Mouse (Mus musculus): ENCODE measurements around the gene Slit1. TPM values are rescaled to one million over a fixed set of nuclear protein-coding genes. Genes with fewer than 3 reads are reported as not detected.

The Slit1 gene
- polyA plus RNA-seq, 1 experiment from 2014 or later, result 0.29 TPM

Small RNA genes lying within 50 kb of the gene (microRNA-seq; reads per million reads assigned to microRNA genes)
- gene Mir8091 (ENCODE audit: borderline number of aligned reads), result not detected

Other genes starting within 250 kb of the Slit1 start
- 2.0 and 2.1 TPM in 2 replicates for gene Gm340, start 161.3 kb downstream of the Slit1 start, polyA plus RNA-seq (2015; fragmentation: Nextera tagmentation; extraction: Ambion mirVana)
- gene Arhgap19, start 58.4 kb upstream of the Slit1 start, polyA plus RNA-seq (2015; fragmentation: Nextera tagmentation; extraction: Ambion mirVana), result 25.3 and 27.0 TPM in 2 replicates
- 18.6 and 21.3 TPM in 2 replicates for gene Frat1, start 86.3 kb upstream of the Slit1 start, polyA plus RNA-seq (2015; fragmentation: Nextera tagmentation; extraction: Ambion mirVana)
- 12.1 and 16.0 TPM in 2 replicates for gene Frat2, start 104.5 kb upstream of the Slit1 start, polyA plus RNA-seq (2015; fragmentation: Nextera tagmentation; extraction: Ambion mirVana)
- gene Rrp12, start 152.5 kb upstream of the Slit1 start, polyA plus RNA-seq (2015; fragmentation: Nextera tagmentation; extraction: Ambion mirVana), result 11.3 and 12.4 TPM in 2 replicates
- 251 and 275 TPM in 2 replicates for gene Pgam1, start 168.3 kb upstream of the Slit1 start, polyA plus RNA-seq (2015; fragmentation: Nextera tagmentation; extraction: Ambion mirVana)
- gene Exosc1, start 189.8 kb upstream of the Slit1 start, polyA plus RNA-seq (2015; fragmentation: Nextera tagmentation; extraction: Ambion mirVana), result 86.9 and 90.8 TPM in 2 replicates
- gene Zdhhc16, start 189.8 kb upstream of the Slit1 start, polyA plus RNA-seq (2015; fragmentation: Nextera tagmentation; extraction: Ambion mirVana), result 67.3 and 67.8 TPM in 2 replicates
- gene Mms19, start 237.5 kb upstream of the Slit1 start, polyA plus RNA-seq (2015; fragmentation: Nextera tagmentation; extraction: Ambion mirVana), result 28.0 and 31.2 TPM in 2 replicates
- gene Ubtd1, start 238.1 kb upstream of the Slit1 start, polyA plus RNA-seq (2015; fragmentation: Nextera tagmentation; extraction: Ambion mirVana), result 15.4 and 16.0 TPM in 2 replicates

Measured in thymus, postnatal 0 days (tissue).